Mouse (Mus musculus) neural tube, embryonic 13.5 days (tissue): ENCODE data around the gene Plekhg3. TPM values are rescaled to one million over a fixed set of nuclear protein-coding genes. Genes with fewer than 3 reads are reported as not detected.
A peak's percentile ranks its signal among the peaks of the same experiment; 100 is the strongest.

Source experiments
- ATAC-seq: fragments of 200-750 bp; cut with Nextera tagmentation; 2 replicates; pipeline ENCODE4 v1.8.0; 2017; ENCODE audit warnings: low read depth, mild to moderate bottlenecking, moderate TSS enrichment, moderate library complexity
- H3K27ac ChIP-seq: fragments of 300-500 bp; sonication (generic); replicated peaks from 2 replicates; pipeline ENCODE4 v1.5.1; 2015; ENCODE audit warnings: moderate library complexity, mild to moderate bottlenecking, inconsistent platforms
- H3K27me3 ChIP-seq: fragments of 300-500 bp; sonication (generic); 2 replicates; pipeline ENCODE4 v1.6.1; 2015; ENCODE audit warnings: mild to moderate bottlenecking, inconsistent platforms
- H3K36me3 ChIP-seq: fragments of 300-500 bp; sonication (generic); 2 replicates; pipeline ENCODE4 v1.6.1; 2015; ENCODE audit warnings: mild to moderate bottlenecking, inconsistent platforms
- H3K4me1 ChIP-seq: fragments of 300-500 bp; sonication (generic); replicated peaks from 2 replicates; pipeline ENCODE4 v1.6.1; 2015; ENCODE audit warnings: inconsistent platforms
- H3K4me2 ChIP-seq: fragments of 300-500 bp; sonication (generic); 2 replicates; pipeline ENCODE4 v1.6.1; 2015; ENCODE audit warnings: inconsistent platforms, mild to moderate bottlenecking, moderate library complexity
- H3K4me3 ChIP-seq: fragments of 300-500 bp; sonication (generic); 2 replicates; pipeline ENCODE4 v1.5.1; 2015; ENCODE audit warnings: mild to moderate bottlenecking, inconsistent platforms
- H3K9ac ChIP-seq: fragments of 300-500 bp; sonication (generic); 2 replicates; pipeline ENCODE4 v1.6.1; 2015; ENCODE audit warnings: moderate library complexity, mild to moderate bottlenecking, inconsistent platforms
- H3K9me3 ChIP-seq: fragments of 300-500 bp; sonication (generic); 2 replicates; pipeline ENCODE4 v1.6.1; 2016; ENCODE audit warnings: inconsistent platforms
- WGBS: fragments of 180-500 bp; shearing (Covaris S2); methylation state at CpG from one replicate; pipeline ENCODE4 v1.1.7; 2015; 5-methylcytosine and 5-hydroxymethylcytosine counted together
- polyA plus RNA-seq: library from polyadenylated mRNA; unstranded; fragments of >200 nt; fragmentation: Nextera tagmentation; extraction: Ambion mirVana; gene quantifications from 2 replicates; pipeline ENCODE4 v1.2.1, GENCODE M21; 2015

Plekhg3 gene
- polyA plus RNA-seq, result 1.7 and 2.8 TPM in 2 replicates

GRCm38 (mm10) chr12:76530580-76531139 lies at the start of gene Plekhg3:
Gene Plekhg3, plus strand, starts transcription at chr12:76530891.
- ATAC-seq, result no peak
- 30% methylated on average over 6 of the region's 6 CpGs for WGBS
- Histone ChIP-seq H3K4me3 (no peak within 1 kb of the TSS), H3K9me3 (no peaks in the 10 kb centered on the region), H3K9ac (no peak within 1 kb of the TSS), H3K36me3 (no peaks in the 10 kb centered on the region), H3K27me3 (peaks cover 70% of the 10 kb centered on the region), H3K27ac (no peak within 1 kb of the TSS), H3K4me1 (peaks cover 29% of the 10 kb centered on the region), H3K4me2 (no peak within 1 kb of the TSS)

- Histone ChIP-seq H3K4me2 (no peak overlapping the region), H3K9ac (no peak overlapping the region), H3K27ac (no peak overlapping the region), H3K4me3 (no peak overlapping the region), H3K36me3 (no peaks in the 10 kb centered on the region), H3K27me3 (no peaks in the 10 kb centered on the region), H3K4me1 (peaks cover 6% of the 10 kb centered on the region; the same call in 1 of the 2 replicates), H3K9me3 (no peaks in the 10 kb centered on the region)
- no peak for ATAC-seq
- WGBS, result 85% methylated on average over 2 of the region's 2 CpGs
Observed at GRCm38 (mm10) chr12:76482446-76482845, 48.2 kb upstream of the Plekhg3 start.

DNA sequence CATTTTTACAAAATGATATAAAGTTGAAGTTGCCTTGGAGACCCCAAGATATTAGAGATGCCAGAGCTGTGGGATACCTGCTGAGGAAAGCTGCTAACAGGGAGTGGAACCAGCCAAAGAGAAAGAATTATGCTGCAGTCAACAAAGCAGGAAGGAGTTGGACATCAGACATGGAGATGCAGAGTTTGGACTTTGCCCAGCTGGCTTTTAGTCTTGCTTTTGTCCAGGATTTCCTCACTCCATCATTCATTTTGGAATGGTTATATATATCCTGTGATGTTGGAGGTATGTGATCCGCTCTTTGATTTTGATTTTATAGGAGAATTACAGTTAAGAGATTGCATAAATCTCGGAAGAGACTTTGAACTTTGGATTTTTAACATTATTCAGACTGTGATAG lies 47.7 kb upstream of the Plekhg3 start:
- Histone ChIP-seq H3K4me2 (no peak overlapping the region), H3K36me3 (no peaks in the 10 kb centered on the region), H3K27me3 (no peaks in the 10 kb centered on the region), H3K9ac (no peak overlapping the region), H3K4me1 (peaks cover 5% of the 10 kb centered on the region; the same call in 1 of the 2 replicates), H3K27ac (no peak overlapping the region), H3K4me3 (no peak overlapping the region), H3K9me3 (no peaks in the 10 kb centered on the region)
- WGBS, result 92% methylated on average over 2 of the region's 2 CpGs
- ATAC-seq, result no peak

GRCm38 (mm10) chr12:76484881-76485280 lies 45.8 kb upstream of the Plekhg3 start:
- no peak overlapping the region for H3K4me2 ChIP-seq
- H3K36me3 ChIP-seq, result no peaks in the 10 kb centered on the region
- no peaks in the 10 kb centered on the region for H3K27me3 ChIP-seq
- 57% methylated on average over 4 of the region's 4 CpGs for WGBS
- no peak overlapping the region for H3K27ac ChIP-seq
- no peaks in the 10 kb centered on the region for H3K4me1 ChIP-seq
- H3K9ac ChIP-seq, result no peak overlapping the region
- ATAC-seq, result no peak
- H3K9me3 ChIP-seq, result no peaks in the 10 kb centered on the region
- no peak overlapping the region for H3K4me3 ChIP-seq

GRCm38 (mm10) chr12:76485381-76485780 lies 45.3 kb upstream of the Plekhg3 start:
- no peaks in the 10 kb centered on the region for H3K36me3 ChIP-seq
- no peak for ATAC-seq
- H3K27ac ChIP-seq, result no peak overlapping the region

DNA sequence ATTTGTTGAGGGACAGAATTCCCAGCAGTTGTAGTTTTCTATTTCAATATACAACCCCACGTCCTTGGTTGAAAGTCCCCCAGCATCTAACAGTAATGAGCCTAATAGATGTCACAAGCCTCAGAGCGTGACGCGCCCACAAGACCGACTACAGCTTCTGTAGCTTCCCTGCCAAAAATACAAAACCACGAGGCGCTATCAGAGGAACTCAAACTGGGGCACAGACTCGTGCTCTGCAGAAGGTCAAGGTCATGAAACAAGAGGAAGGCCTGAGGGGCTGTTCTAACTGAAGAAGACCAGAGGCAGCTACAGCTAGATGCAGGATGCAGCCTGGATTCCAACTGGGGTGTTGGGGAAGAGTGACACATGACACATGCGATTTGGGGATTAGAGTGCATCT lies 43.7 kb upstream of the Plekhg3 start:
- Histone ChIP-seq H3K4me3 (no peak overlapping the region), H3K27ac (no peak overlapping the region), H3K36me3 (no peaks in the 10 kb centered on the region), H3K4me2 (no peak overlapping the region), H3K4me1 (no peaks in the 10 kb centered on the region), H3K9ac (no peak overlapping the region), H3K9me3 (no peaks in the 10 kb centered on the region), H3K27me3 (no peaks in the 10 kb centered on the region)
- 82% methylated on average over 9 of the region's 9 CpGs for WGBS
- no peak for ATAC-seq

More at GRCm38 (mm10) chr12:76485381-76485780, 45.3 kb upstream of the Plekhg3 start:
- WGBS, result 69% methylated on average over 11 of the region's 11 CpGs
- no peak overlapping the region for H3K4me3 ChIP-seq
- H3K9ac ChIP-seq, result no peak overlapping the region
- H3K27me3 ChIP-seq, result no peaks in the 10 kb centered on the region
- H3K9me3 ChIP-seq, result no peaks in the 10 kb centered on the region
- no peaks in the 10 kb centered on the region for H3K4me1 ChIP-seq
- no peak overlapping the region for H3K4me2 ChIP-seq

DNA sequence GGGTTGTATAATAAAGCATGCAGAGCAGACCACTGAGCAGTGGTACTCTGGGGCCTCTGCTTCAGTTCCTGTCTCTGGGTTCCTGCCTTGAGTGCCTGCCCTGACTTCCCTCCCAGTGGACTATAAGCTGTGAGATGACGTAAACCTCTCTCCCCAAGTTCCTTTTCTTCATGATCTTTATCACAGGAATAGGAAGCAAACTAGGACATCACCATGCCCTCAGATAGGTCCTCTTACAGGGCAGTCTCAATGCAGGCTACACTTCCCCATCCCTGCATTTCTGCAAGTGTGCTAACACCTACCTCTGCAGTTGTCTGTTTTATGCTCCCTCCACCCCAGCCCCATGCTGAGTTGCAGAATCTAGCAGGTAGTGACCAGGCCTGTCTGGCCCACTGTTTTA lies 39.9 kb upstream of the Plekhg3 start:
- H3K4me1 ChIP-seq, result no peaks in the 10 kb centered on the region
- peaks cover 4% of the 10 kb centered on the region; the same call in 1 of the 2 replicates for H3K27me3 ChIP-seq
- H3K36me3 ChIP-seq, result no peaks in the 10 kb centered on the region
- WGBS, result 61% methylated on average over 1 of the region's 1 CpGs
- H3K9ac ChIP-seq, result no peak overlapping the region
- no peak for ATAC-seq
- H3K9me3 ChIP-seq, result no peaks in the 10 kb centered on the region
- no peak overlapping the region for H3K4me3 ChIP-seq
- H3K27ac ChIP-seq, result no peak overlapping the region
- no peak overlapping the region for H3K4me2 ChIP-seq

DNA sequence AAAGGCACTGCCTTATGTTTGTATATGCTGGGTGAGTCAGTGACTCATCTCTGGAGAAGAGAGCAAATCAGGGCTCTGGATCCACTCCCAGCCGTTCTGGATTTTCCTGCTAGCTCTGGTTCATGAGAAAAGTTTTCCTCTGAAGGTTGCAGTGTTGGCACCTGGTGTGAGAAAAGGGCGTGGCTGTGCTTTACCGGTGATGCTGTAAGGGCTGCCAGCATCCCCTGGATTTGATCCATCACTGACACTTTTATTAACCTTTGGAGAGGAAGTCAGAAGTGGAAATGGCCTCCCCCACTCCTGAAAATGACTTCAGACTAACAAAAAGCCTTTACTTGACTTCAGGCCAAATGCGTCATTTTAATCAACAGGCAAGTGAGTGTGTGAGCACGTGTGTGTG lies 37.2 kb upstream of the Plekhg3 start:
- H3K27ac ChIP-seq, result no peak overlapping the region
- no peak overlapping the region for H3K9ac ChIP-seq
- H3K4me1 ChIP-seq, result no peaks in the 10 kb centered on the region
- H3K4me2 ChIP-seq, result no peak overlapping the region
- H3K36me3 ChIP-seq, result no peaks in the 10 kb centered on the region
- no peak overlapping the region for H3K4me3 ChIP-seq
- no peak for ATAC-seq
- H3K9me3 ChIP-seq, result no peaks in the 10 kb centered on the region
- peaks cover 12% of the 10 kb centered on the region; the same call in 1 of the 2 replicates for H3K27me3 ChIP-seq
- WGBS, result 59% methylated on average over 5 of the region's 5 CpGs

DNA sequence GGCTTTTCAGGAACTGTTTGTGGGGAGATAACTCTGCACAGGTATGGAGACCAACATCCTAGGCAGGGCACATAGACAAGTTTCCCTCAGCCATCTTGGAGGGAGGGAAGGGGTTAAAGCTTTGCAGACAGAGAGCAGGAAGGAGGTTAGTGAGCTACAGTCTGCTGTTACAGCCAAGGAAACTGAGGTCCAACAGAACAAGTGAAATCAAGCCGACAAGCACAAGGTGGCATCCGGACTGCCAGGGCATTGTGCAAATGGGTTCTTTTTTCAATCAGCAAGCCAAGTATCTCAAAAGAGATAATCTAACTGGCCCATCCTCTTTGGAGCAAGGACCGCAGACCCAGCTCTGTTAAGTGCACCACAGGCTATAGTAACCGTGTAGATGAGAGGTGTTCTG lies 35.3 kb upstream of the Plekhg3 start:
- no peaks in the 10 kb centered on the region for H3K4me1 ChIP-seq
- no peak overlapping the region for H3K4me3 ChIP-seq
- no peak overlapping the region for H3K9ac ChIP-seq
- H3K27me3 ChIP-seq, result peaks cover 12% of the 10 kb centered on the region; the same call in 1 of the 2 replicates
- no peak overlapping the region for H3K4me2 ChIP-seq
- H3K36me3 ChIP-seq, result no peaks in the 10 kb centered on the region
- 83% methylated on average over 4 of the region's 4 CpGs for WGBS
- H3K27ac ChIP-seq, result no peak overlapping the region
- no peaks in the 10 kb centered on the region for H3K9me3 ChIP-seq
- ATAC-seq, result no peak

DNA sequence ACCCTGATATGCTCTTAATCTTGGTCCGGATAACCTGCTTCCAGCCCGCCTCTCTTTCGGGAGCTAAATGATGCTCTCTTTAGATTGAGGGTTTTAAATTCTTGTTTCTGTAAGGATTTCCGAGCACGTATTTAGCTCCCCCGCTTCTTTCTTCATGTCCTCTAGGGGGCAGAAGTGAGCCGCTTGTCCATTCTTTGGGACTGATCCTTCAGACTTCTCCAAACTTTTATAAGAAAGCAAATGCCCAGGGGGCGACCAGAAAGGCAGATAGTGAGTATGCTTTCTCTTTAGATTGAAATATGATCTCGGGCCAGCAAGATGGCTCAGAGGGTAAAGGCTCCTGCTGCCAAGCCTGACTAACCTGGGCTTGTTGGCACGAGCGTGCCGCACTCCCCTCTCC lies 34.4 kb upstream of the Plekhg3 start:
- ATAC-seq, result no peak
- no peaks in the 10 kb centered on the region for H3K36me3 ChIP-seq
- H3K4me2 ChIP-seq, result 0 out of 2 replicates have a peak overlapping the region, but pooled peaks have one; percentile 20
- H3K4me1 ChIP-seq, result no peaks in the 10 kb centered on the region
- H3K9me3 ChIP-seq, result no peaks in the 10 kb centered on the region
- H3K9ac ChIP-seq, result no peak overlapping the region
- WGBS, result 32% methylated on average over 12 of the region's 12 CpGs
- H3K27ac ChIP-seq, result no peak overlapping the region
- peaks cover 12% of the 10 kb centered on the region; the same call in 1 of the 2 replicates for H3K27me3 ChIP-seq
- no peak overlapping the region for H3K4me3 ChIP-seq

DNA sequence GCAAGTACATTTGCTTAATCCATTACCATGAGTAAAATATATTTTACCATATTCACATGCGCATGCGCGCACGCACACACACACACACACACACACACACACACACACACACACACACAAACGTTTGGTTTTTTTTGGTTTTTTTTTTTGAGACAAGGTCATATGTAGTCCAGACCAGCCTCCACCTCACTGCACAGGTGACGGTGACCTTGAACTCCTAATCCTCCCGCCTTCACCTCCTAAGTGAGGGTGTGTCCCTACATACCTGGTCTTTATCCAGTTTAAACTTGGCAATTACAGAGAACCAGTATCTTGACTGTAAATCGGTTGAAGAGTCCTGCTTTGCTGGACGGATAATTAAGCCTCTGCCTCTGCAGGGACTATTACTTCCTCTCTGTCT lies 31.4 kb upstream of the Plekhg3 start:
- Histone ChIP-seq H3K4me3 (no peak overlapping the region), H3K9me3 (no peaks in the 10 kb centered on the region), H3K27ac (no peak overlapping the region), H3K4me2 (no peak overlapping the region), H3K36me3 (no peaks in the 10 kb centered on the region), H3K27me3 (peaks cover 12% of the 10 kb centered on the region; the same call in 1 of the 2 replicates), H3K9ac (no peak overlapping the region), H3K4me1 (no peaks in the 10 kb centered on the region)
- ATAC-seq, result no peak
- 90% methylated on average over 9 of the region's 9 CpGs for WGBS

DNA sequence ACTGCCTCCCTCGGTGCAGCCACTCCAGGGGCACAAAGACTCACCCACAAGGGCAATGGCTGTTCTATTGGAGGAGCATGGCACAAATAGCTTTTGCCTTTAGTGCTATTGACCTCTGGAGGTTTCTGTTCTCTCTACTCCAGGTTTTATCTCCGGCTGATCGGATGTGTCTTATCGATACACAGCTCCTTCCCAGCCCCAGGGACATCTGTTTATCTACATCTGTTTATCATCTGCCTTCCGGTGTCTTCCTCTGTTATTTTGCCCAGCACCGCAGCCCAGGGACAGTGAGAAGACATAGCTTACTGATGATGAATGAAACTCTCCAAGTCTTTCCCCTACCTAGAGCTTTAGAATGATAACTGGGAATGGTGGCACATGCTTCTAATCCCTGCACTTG lies 30.6 kb upstream of the Plekhg3 start:
- Histone ChIP-seq H3K9ac (no peak overlapping the region), H3K36me3 (no peaks in the 10 kb centered on the region), H3K4me3 (no peak overlapping the region), H3K9me3 (no peaks in the 10 kb centered on the region), H3K27me3 (peaks cover 12% of the 10 kb centered on the region; the same call in 1 of the 2 replicates), H3K27ac (no peak overlapping the region), H3K4me1 (no peaks in the 10 kb centered on the region), H3K4me2 (no peak overlapping the region)
- no peak for ATAC-seq
- WGBS, result 82% methylated on average over 6 of the region's 6 CpGs

DNA sequence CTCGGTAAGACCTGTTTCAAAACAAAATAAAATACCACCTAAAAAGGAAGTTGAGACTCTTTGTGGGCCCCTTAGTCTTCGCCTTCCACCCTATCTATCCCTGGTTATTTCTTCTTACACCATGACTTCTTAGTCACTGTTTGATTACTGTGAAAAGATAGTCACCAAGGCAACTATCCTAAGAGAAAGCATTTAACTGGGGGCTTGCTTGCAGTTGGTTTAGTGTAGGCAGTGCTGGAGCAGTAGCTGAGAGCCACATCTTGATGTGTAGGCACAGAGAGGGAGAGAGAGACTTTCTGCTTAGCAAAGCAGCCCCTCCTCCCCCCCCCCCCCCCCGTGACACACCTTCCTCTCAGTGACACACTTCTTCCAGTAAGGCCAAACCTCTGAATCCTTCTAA lies 29.8 kb upstream of the Plekhg3 start:
- no peaks in the 10 kb centered on the region for H3K4me1 ChIP-seq
- peaks cover 7% of the 10 kb centered on the region; the same call in 1 of the 2 replicates for H3K27me3 ChIP-seq
- H3K9me3 ChIP-seq, result no peaks in the 10 kb centered on the region
- no peak overlapping the region for H3K4me3 ChIP-seq
- H3K4me2 ChIP-seq, result no peak overlapping the region
- no peak overlapping the region for H3K27ac ChIP-seq
- no peaks in the 10 kb centered on the region for H3K36me3 ChIP-seq
- 77% methylated on average over 3 of the region's 3 CpGs for WGBS
- no peak for ATAC-seq
- H3K9ac ChIP-seq, result no peak overlapping the region
